Mouse (Mus musculus) R1 (cell line): ENCODE results near the gene Lpar2.
A peak's percentile ranks its signal among the peaks of the same experiment; 100 is the strongest.

Experiments
- DNase-seq: peaks from one replicate; pipeline ENCODE4 v3.0.0-alpha.2; 2018; ENCODE audit warnings: low read depth, low spot score

Lpar2 gene

DNA sequence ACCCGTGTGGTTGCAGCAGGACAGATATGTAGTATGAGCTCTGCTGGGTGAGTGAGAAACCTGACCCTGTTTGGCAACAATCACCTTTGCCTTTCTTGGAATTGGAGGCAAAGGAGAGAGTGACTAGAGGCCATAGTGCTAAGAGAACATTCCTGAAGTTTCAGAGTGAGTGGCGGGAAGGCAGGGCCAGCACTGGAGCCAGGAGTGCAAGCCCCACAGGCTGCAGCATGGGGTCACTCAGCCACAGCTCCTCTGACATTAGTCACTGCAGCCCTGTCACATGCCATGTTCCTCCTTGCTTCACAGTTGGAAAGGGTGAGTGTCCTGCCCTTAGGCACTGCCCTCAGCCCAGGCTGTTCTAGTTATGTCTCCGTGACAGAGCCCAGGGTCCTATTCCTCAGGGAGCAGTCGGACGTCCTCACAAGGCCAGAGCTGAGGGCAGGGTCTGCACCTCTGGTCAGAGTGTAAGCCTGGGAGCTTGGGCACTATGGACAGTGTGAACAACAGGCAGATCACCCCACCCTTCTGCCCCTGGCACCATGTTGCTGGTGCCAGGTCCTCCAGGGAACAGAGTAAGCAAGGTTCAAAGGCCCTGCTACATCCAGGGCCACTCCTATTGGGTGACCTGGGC lies 45.6 kb downstream of the Lpar2 start:
- DNase-seq = no peak

GRCm38 (mm10) chr8:69870003-69870765 lies 48.0 kb downstream of the Lpar2 start:
- no peak for DNase-seq

GRCm38 (mm10) chr8:69870907-69871306 lies 48.7 kb downstream of the Lpar2 start:
- no peak for DNase-seq

- DNase-seq = peak; percentile 70
Observed at GRCm38 (mm10) chr8:69874155-69874554, 51.9 kb downstream of the Lpar2 start.

GRCm38 (mm10) chr8:69874654-69875053 lies 52.4 kb downstream of the Lpar2 start:
- no peak for DNase-seq

- no peak for DNase-seq
Observed at GRCm38 (mm10) chr8:69876097-69876496, 53.9 kb downstream of the Lpar2 start.

GRCm38 (mm10) chr8:69876967-69877366 lies 54.7 kb downstream of the Lpar2 start:
- DNase-seq = no peak

GRCm38 (mm10) chr8:69877396-69877795 lies 55.2 kb downstream of the Lpar2 start:
- no peak for DNase-seq

DNA sequence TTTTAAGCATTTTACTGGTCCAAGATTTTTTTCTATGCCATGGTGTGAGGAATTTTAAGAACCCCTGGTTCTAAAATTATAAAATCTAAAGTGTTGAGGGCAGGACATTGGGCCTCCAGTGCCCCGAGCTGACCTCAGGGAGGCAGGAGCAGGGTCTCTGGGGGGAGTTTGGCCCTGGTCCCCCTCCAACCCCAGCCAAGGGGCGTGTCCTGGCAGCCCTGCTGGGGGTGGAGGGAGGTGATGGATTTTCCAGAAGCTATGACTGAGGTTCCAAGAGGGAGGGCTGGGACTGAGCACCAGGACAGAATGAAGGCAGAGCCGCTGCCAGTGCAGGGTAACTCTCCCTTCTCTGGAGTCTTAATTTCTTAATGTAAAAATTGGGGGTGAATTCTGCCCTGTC lies 55.8 kb downstream of the Lpar2 start:
- no peak for DNase-seq

- no peak for DNase-seq
Observed at GRCm38 (mm10) chr8:69879678-69880077, 57.4 kb downstream of the Lpar2 start.
